Mouse (Mus musculus) lung, postnatal 0 days (tissue): ENCODE results near the gene Clec16a.

Source experiments
- CTCF ChIP-seq: IDR thresholded peaks from 2 replicates; pipeline ENCODE4 v1.5.1; 2016; ENCODE audit warnings: antibody characterized with exemption, mild to moderate bottlenecking
- EP300 ChIP-seq: IDR thresholded peaks from 2 replicates; pipeline ENCODE4 v1.6.1; 2016; ENCODE audit warnings: antibody characterized with exemption, mild to moderate bottlenecking, control low read depth

DNA sequence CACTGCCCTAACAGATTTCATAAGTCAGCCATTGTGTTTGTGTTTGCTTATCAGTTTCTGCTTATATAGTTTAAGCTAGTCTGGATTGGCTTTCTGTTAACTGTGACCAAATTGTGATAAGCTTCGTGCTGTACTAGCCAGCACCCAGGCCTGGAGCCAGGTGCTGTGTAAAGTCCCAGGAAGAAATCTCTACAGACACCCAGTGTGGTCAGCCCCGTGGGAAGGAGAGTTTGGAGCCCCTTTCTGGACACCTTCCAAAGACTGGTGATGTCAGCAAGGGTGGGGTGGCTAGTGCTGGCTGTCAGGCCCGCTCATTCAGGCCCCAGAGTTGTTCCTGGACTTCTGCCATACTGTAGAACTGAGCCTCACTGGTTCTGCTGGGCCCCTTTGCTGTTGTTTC, 83.8 kb downstream of the Clec16a start:
- TF ChIP-seq EP300: peak; percentile 41
- TF ChIP-seq CTCF: no peak
